Mouse (Mus musculus): ENCODE measurements around the gene Acsm4.

Gene Acsm4

GRCm38 (mm10) chr7:119689726-119690125 lies at the start of gene Acsm4:
Acsm4 (plus strand) TSS chr7:119690026.
- in situ Hi-C loops (cut with MboI, MseI) = no loop called here

- in situ Hi-C loops (cut with MboI, MseI) = no loop called here
Measured at GRCm38 (mm10) chr7:119642307-119642706, 47.5 kb upstream of the Acsm4 start.

- in situ Hi-C loops (cut with MboI, MseI) = no loop called here
Measured at GRCm38 (mm10) chr7:119667893-119668292, 21.9 kb upstream of the Acsm4 start.

DNA sequence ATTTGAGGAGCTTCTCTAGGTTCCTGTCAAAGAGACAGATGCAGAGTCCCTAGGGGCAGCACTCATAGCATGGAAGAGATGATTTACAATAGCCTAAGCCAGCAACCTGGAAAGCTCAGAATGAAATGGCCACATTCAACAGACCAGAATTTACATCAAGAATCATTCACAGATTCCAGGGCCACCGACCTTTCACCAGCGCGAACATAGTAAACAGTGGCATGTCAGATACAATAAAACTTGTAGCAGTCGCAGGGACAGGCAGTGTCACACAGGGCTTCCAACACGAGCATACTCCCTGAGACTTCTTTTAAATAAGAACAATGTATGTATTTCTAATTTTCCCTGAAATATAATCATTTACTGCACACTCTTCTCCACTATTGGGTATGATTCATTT lies 19.4 kb upstream of the Acsm4 start:
- in situ Hi-C loops (cut with MboI, MseI) = no loop called here

- in situ Hi-C loops (cut with MboI, MseI) = no loop called here
Measured at GRCm38 (mm10) chr7:119670925-119671324, 18.9 kb upstream of the Acsm4 start.

- in situ Hi-C loops (cut with MboI, MseI) = no loop called here
Measured at GRCm38 (mm10) chr7:119673465-119673864, 16.4 kb upstream of the Acsm4 start.

- in situ Hi-C loops (cut with MboI, MseI) = no loop called here
Measured at GRCm38 (mm10) chr7:119680107-119680506, 9.7 kb upstream of the Acsm4 start.

GRCm38 (mm10) chr7:119682699-119683098 lies 7.1 kb upstream of the Acsm4 start:
- in situ Hi-C loops (cut with MboI, MseI) = no loop called here

- in situ Hi-C loops (cut with MboI, MseI) = no loop called here
Measured at GRCm38 (mm10) chr7:119692302-119692701, 2.5 kb downstream of the Acsm4 start.

DNA sequence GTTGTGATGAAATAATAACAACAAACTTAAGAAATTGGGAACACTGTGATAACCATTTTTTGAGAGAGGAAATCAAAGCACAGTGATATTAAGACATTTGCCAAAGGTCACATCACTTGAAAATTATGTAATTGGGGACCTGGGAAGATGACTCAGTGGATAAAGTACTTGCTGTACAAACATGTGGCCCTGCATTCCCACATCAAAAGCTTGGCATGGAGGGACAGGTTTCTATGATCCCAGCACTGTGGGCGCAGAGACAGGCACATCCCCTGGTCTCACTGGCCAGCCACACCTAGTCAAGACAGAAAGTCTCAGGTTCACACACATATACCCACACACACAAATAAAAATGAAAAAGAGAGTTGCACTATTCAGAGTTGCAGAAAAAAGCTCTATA lies 5.1 kb downstream of the Acsm4 start:
- in situ Hi-C loops (cut with MboI, MseI) = no loop called here

- in situ Hi-C loops (cut with MboI, MseI) = loop anchor here (25.0 kb wide), 2 partner anchors 923 to 977 kb away; partner anchors contain the start of genes Uqcrc2 and Vps35l
Measured at GRCm38 (mm10) chr7:119714111-119714510, 24.3 kb downstream of the Acsm4 start.

DNA sequence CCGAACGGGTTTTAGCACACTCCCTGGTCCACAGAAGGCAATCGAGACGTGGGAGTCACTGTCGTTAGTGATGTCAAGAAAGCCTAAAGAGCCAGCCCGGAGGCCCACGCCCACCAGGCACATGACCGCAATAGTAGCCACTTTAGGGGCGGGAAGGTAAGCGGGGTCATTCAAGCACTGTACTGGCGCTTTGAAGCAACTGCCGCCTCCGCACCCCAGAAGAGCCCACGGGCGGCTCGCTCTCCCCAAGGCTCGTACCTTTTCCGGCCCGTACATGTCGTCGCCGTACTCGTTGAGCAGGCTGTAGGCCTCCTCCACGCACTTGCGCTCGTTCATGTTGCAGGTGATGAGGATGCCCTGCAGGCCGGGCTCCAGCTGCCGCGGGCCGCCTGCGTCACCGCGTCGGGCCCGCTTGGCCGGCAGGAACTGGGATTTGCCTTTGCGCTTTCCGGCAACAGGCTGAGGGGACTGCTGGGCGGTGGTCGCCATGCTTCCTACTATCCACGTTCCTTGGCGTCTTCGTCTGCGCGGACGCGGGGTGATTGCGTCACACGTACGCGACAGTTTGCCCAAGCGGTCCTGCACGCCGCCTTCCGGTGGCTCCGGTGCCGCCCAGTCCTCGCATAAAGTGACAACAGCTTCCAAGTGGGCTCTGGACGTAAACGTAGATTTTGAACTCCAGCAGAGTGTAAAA lies 30.6 kb downstream of the Acsm4 start, which contains the start of gene Thumpd1:
Thumpd1 (minus strand) TSS at position 546 of the 694 bp plus-strand sequence.
- in situ Hi-C loops (cut with MboI, MseI) = loop anchor here (25.0 kb wide), 2 partner anchors 917 to 983 kb away; partner anchors contain the start of genes Uqcrc2 and Vps35l

DNA sequence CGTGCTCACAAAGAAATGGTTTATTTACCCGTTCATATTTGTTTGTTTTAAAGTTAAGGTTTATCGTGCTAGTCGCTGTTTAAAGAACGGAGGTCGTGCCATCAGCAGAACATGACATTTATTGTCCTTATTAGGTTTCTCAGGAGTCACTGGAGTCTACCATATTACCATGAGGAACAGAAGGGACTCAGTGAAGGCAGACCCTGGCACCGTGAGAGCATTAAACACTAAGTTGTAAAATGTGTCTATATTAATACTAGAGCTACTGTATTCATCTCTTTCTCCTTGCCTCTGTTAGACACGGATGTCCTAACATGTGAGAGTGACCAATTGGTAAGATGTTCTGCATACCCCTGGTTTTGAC lies 31.1 kb downstream of the Acsm4 start:
- in situ Hi-C loops (cut with MboI, MseI) = loop anchor here (25.0 kb wide), 2 partner anchors 916 to 984 kb away; partner anchors contain the start of genes Uqcrc2 and Vps35l

DNA sequence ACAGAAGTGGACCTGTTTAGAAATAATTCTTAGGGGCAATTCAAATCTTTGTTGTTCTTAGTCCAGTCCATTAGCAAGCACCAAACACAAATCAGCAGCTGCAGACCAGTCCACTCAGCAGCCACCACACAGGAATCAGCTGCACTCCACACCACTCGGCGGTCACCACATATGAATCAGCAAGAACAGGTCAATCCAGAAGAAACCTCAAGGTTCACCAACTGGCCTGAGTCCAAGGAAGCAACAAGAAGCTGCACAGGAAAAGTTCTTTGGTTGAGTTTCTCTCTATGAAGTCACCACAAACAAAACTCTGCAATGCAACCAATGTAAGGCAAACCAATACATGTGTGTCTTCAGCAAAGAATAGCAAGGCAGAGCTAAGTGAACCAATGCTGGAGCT lies 37.8 kb downstream of the Acsm4 start:
- in situ Hi-C loops (cut with MboI, MseI) = no loop called here

DNA sequence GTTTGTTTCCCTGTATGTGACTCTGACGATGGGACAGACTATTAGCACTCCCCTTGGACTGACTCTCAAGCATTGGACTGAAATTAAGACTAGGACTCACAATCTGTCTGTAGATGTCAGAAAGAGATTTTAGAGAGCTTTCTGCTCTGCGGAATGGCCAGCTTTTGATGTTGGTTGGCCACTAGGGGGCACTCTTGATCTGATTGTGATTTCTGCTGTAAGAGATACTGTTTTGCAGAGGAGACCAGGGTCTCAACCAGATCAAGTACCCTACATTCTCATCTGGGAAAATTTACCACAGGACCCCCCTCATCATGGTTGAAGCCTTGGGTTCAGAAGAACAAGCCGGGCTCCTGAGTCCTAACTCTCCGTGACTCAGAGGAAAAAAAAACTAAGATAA lies 41.4 kb downstream of the Acsm4 start:
- in situ Hi-C loops (cut with MboI, MseI) = loop anchor here (10.0 kb wide), 1 partner anchor 314 kb away; no protein-coding TSS in a partner anchor

- in situ Hi-C loops (cut with MboI, MseI) = loop anchor here (10.0 kb wide), 1 partner anchor 306 kb away; no protein-coding TSS in a partner anchor
Measured at GRCm38 (mm10) chr7:119738877-119739276, 49.1 kb downstream of the Acsm4 start.

GRCm38 (mm10) chr7:119739798-119740468 lies 50.1 kb downstream of the Acsm4 start:
- in situ Hi-C loops (cut with MboI, MseI) = loop anchor here (10.0 kb wide), 1 partner anchor 305 kb away; no protein-coding TSS in a partner anchor

DNA sequence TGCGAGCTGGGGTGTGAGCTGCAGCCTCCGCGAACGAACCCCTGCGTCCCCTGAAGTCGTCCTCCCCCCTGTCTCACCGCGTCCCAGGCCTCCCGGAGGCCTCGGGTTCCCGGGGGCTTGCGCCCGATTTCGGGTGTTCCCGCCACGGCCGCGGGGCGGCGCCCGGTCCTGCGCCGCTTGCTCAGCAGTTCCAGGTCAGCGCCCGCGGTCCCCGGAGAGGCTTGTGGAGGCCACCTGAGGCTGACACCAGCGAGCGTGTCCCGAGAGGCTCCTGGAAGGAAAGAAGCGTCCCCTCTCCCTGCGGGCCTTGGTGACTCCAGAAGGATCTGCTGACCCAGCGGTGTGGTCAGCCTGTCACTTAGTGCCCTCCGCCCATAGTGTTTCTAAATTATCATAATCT lies 54.5 kb downstream of the Acsm4 start:
- in situ Hi-C loops (cut with MboI, MseI) = no loop called here

- in situ Hi-C loops (cut with MboI, MseI) = no loop called here
Measured at GRCm38 (mm10) chr7:119745869-119746268, 56.0 kb downstream of the Acsm4 start.

GRCm38 (mm10) chr7:119748761-119749160 lies 58.9 kb downstream of the Acsm4 start:
- in situ Hi-C loops (cut with MboI, MseI) = no loop called here

- in situ Hi-C loops (cut with MboI, MseI) = no loop called here
Measured at GRCm38 (mm10) chr7:119749942-119750341, 60.1 kb downstream of the Acsm4 start.

DNA sequence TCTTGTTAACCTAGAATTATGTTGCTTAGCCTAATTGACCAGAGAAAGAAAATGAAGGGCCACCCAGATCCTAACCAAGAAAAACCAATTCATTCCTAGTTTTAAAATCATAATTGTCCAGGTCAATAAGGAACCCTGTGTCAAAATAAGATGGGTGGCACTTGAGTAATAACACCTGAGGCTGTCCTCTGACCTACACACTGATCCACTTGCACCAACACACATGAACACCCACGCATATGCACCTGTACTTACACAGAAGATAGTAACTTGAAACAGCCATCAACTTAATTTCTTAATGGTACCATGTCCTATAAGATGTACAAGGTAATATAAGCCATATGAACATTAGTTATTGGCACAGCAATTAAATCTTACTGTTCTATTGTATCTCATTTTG lies 63.9 kb downstream of the Acsm4 start:
- in situ Hi-C loops (cut with MboI, MseI) = no loop called here

- in situ Hi-C loops (cut with MboI, MseI) = no loop called here
Measured at GRCm38 (mm10) chr7:119760527-119760951, 70.7 kb downstream of the Acsm4 start, which contains the start of gene Acsm3. Acsm3 (plus strand) TSS chr7:119760923.

Measured in regulatory T cell (primary cell).